Mouse (Mus musculus): Measurements from ENCODE around the gene Olfr465-ps1.

The Olfr465-ps1 gene

GRCm38 (mm10) chr13:65137789-65138188, at the start of gene Olfr465-ps1:
Olfr465-ps1 (plus strand) TSS chr13:65138089.
- no peak for DNase-seq (ENCODE audit: low read depth, low spot score)

- DNase-seq (ENCODE audit: low read depth, low spot score) = no peak
These were observed 42.0 kb upstream of the Olfr465-ps1 start for GRCm38 (mm10) chr13:65095923-65096322.

- no peak for DNase-seq (ENCODE audit: low read depth, low spot score)
These were observed 40.9 kb upstream of the Olfr465-ps1 start for GRCm38 (mm10) chr13:65097018-65097417.

GRCm38 (mm10) chr13:65100678-65101077, 37.2 kb upstream of the Olfr465-ps1 start:
- no peak for DNase-seq (ENCODE audit: low read depth, low spot score)

GRCm38 (mm10) chr13:65101232-65101631, 36.7 kb upstream of the Olfr465-ps1 start:
- DNase-seq (ENCODE audit: low read depth, low spot score) = no peak

GRCm38 (mm10) chr13:65111961-65112360, 25.9 kb upstream of the Olfr465-ps1 start:
- DNase-seq (ENCODE audit: low read depth, low spot score) = peak; percentile 5

GRCm38 (mm10) chr13:65112459-65113110, 25.3 kb upstream of the Olfr465-ps1 start, which contains the start of gene Mfsd14b:
Mfsd14b (minus strand) TSS chr13:65112975.
- DNase-seq (ENCODE audit: low read depth, low spot score) = peak; percentile 94

GRCm38 (mm10) chr13:65113239-65113638, 24.6 kb upstream of the Olfr465-ps1 start:
- DNase-seq (ENCODE audit: low read depth, low spot score) = no peak

- no peak for DNase-seq (ENCODE audit: low read depth, low spot score)
These were observed 16.9 kb upstream of the Olfr465-ps1 start for GRCm38 (mm10) chr13:65120984-65121383.

- DNase-seq (ENCODE audit: low read depth, low spot score) = no peak
These were observed 15.8 kb upstream of the Olfr465-ps1 start for GRCm38 (mm10) chr13:65122111-65122510.

- no peak for DNase-seq (ENCODE audit: low read depth, low spot score)
These were observed 10.6 kb upstream of the Olfr465-ps1 start for GRCm38 (mm10) chr13:65127063-65127847.

- no peak for DNase-seq (ENCODE audit: low read depth, low spot score)
These were observed 12.1 kb downstream of the Olfr465-ps1 start, which contains the start of gene Olfr466 for GRCm38 (mm10) chr13:65149940-65150339. Olfr466 (plus strand) TSS chr13:65150240.

- DNase-seq (ENCODE audit: low read depth, low spot score) = no peak
These were observed 36.2 kb downstream of the Olfr465-ps1 start for GRCm38 (mm10) chr13:65174102-65174501.

GRCm38 (mm10) chr13:65175734-65176471, 38.0 kb downstream of the Olfr465-ps1 start:
- DNase-seq (ENCODE audit: low read depth, low spot score) = peak; percentile 66

GRCm38 (mm10) chr13:65176472-65177091, 38.7 kb downstream of the Olfr465-ps1 start:
- DNase-seq (ENCODE audit: low read depth, low spot score) = no peak
